Mouse (Mus musculus) hindbrain, embryonic 11.5 days (tissue): ENCODE results near the gene Dpm1. TPM values are rescaled to one million over a fixed set of nuclear protein-coding genes. Genes with fewer than 3 reads are reported as not detected.
A peak's percentile ranks its signal among the peaks of the same experiment; 100 is the strongest.

ENCODE experiments used
- ATAC-seq: fragments of 200-750 bp; cut with Nextera tagmentation; 2 replicates; pipeline ENCODE4 v1.8.0; 2017; ENCODE audit warnings: mild to moderate bottlenecking, moderate TSS enrichment, moderate library complexity; ENCODE audit not compliant: low FRiP score
- DNase-seq: peaks from one replicate; pipeline ENCODE4 v3.0.0-alpha.2; 2015; ENCODE audit warnings: low spot score
- H3K27ac ChIP-seq: fragments of 300-500 bp; sonication (generic); 2 replicates; pipeline ENCODE4 v1.5.1; 2014; ENCODE audit warnings: mild to moderate bottlenecking, low read depth, low read length
- H3K27me3 ChIP-seq: fragments of 300-500 bp; sonication (generic); 2 replicates; pipeline ENCODE4 v1.6.1; 2014; ENCODE audit warnings: mild to moderate bottlenecking, low read length, moderate library complexity, mixed read lengths; ENCODE audit not compliant: control insufficient read depth, insufficient read depth
- H3K36me3 ChIP-seq: fragments of 300-500 bp; sonication (generic); 2 replicates; pipeline ENCODE4 v1.6.1; 2014; ENCODE audit warnings: mild to moderate bottlenecking, low read length, moderate library complexity, mixed read lengths; ENCODE audit not compliant: control insufficient read depth, insufficient read depth
- H3K4me1 ChIP-seq: fragments of 300-500 bp; sonication (generic); replicated peaks from 2 replicates; pipeline ENCODE4 v1.6.1; 2014; ENCODE audit warnings: low read length, mixed read lengths; ENCODE audit not compliant: control insufficient read depth, insufficient read depth
- H3K4me2 ChIP-seq: fragments of 300-500 bp; sonication (generic); replicated peaks from 2 replicates; pipeline ENCODE4 v1.6.1; 2014; ENCODE audit warnings: mild to moderate bottlenecking, low read depth, low read length
- H3K4me3 ChIP-seq: fragments of 300-500 bp; sonication (generic); 2 replicates; pipeline ENCODE4 v1.5.1; 2014; ENCODE audit warnings: low read depth, low read length
- H3K9ac ChIP-seq: fragments of 300-500 bp; sonication (generic); 2 replicates; pipeline ENCODE4 v1.6.1; 2014; ENCODE audit warnings: low read depth, low read length
- H3K9me3 ChIP-seq: fragments of 300-500 bp; sonication (generic); 2 replicates; pipeline ENCODE4 v1.6.1; 2016; ENCODE audit warnings: low read length; ENCODE audit not compliant: control insufficient read depth
- WGBS: fragments of 180-500 bp; shearing (Covaris S2); extraction: QIAGEN DNeasy Blood & Tissue Kit; methylation state at CpG from one replicate; pipeline ENCODE4 v1.1.7; 2014; 5-methylcytosine and 5-hydroxymethylcytosine counted together
- polyA plus RNA-seq: library from polyadenylated mRNA; unstranded; fragments of >200 nt; fragmentation: Nextera tagmentation; extraction: Ambion mirVana; gene quantifications from 2 replicates; pipeline ENCODE4 v1.2.1, GENCODE M21; 2014

Gene Dpm1
- 60.4 and 65.1 TPM in 2 replicates for polyA plus RNA-seq

DNA sequence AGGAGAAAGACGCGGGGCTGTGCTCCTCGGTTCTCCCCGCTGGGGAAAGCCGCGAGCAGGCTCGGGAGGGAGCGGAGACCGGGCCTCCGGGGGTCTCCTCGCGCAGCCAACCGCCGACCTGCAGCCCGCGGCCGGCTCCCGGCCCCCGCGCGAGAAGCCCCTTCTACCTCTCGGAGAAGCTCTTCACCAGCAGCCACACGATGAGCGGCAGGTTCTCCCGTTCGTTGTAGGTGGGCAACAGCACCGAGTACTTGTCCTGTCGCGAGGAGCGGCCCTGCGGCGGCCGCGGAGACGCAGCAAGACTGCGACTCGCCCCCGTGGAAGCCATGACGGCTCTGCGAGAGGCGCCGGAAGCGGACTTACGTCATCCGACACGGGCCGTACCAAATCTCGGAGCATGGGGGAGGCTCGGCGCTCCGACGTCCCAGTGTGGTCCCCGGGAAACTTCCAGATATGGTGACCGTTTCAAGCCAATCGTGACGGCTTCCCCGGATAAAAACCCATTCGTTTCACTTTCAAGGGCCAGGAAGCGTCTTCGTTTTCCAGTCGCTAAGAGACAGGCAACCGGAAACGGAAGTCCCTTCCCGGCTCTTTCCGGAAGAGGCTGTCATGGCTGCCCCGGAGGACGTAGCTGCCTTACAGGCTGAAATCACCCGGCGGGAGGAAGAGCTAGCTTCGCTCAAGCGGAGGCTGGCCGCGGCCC lies at the start of gene Dpm1, which contains the start of the genes Gm20716 and Mocs3:
Gene Dpm1 (minus strand): TSS at position 566 of the 703 bp plus-strand sequence.
Gene Gm20716 (minus strand): TSS at position 339 of the 703 bp plus-strand sequence.
Gene Mocs3 (plus strand): TSS at position 597 of the 703 bp plus-strand sequence.
- Histone ChIP-seq H3K27me3 (no peaks in the 10 kb centered on the region), H3K9me3 (no peaks in the 10 kb centered on the region), H3K4me1 (peaks cover 10% of the 10 kb centered on the region; the same call in 1 of the 2 replicates), H3K9ac (peak within 1 kb of the TSS; percentile 74), H3K36me3 (no peaks in the 10 kb centered on the region), H3K4me2 (peak within 1 kb of the TSS; percentile 99), H3K27ac (peak within 1 kb of the TSS; percentile 75), H3K4me3 (peak within 1 kb of the TSS; percentile 100)
- peak; percentile 87 for DNase-seq
- ATAC-seq: peak; percentile 84
- under 1% methylated on average over 69 of the region's 73 CpGs for WGBS

- DNase-seq (peak; percentile 86), ATAC-seq (no peak)
- H3K4me3 ChIP-seq: no peak overlapping the region
- WGBS: 8% methylated on average over 11 of the region's 11 CpGs
- H3K4me1 ChIP-seq: no peaks in the 10 kb centered on the region
- H3K9ac ChIP-seq: no peak overlapping the region
- no peak overlapping the region for H3K27ac ChIP-seq
- H3K4me2 ChIP-seq: no peak overlapping the region
- H3K27me3 ChIP-seq: peaks cover 9% of the 10 kb centered on the region
- H3K36me3 ChIP-seq: no peaks in the 10 kb centered on the region
- H3K9me3 ChIP-seq: no peaks in the 10 kb centered on the region
Observed at GRCm38 (mm10) chr2:168274374-168274935, 44.1 kb upstream of the Dpm1 start.

DNA sequence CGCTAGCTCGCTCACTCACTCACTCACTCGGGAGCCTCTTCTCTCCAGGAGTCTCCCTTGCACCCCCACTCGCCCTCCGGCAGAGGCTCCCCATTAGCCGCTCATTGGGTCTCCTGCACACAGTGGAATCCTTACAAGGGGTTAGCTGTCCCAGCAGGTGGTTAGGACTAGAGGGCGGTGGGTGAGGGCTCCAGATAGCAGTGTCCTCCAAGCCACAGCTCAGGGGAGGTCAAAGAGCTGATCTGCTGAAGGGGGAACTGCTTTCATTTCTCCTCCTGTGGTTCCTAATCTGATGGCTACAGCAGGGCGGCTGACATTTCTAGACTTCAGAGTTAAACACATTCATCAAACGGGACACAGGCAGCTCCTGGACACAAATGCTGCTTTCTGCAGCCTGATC lies 43.0 kb upstream of the Dpm1 start:
- Histone ChIP-seq H3K4me3 (no peak overlapping the region), H3K27ac (no peak overlapping the region), H3K36me3 (no peaks in the 10 kb centered on the region), H3K4me1 (no peaks in the 10 kb centered on the region), H3K9ac (no peak overlapping the region), H3K9me3 (no peaks in the 10 kb centered on the region), H3K27me3 (peaks cover 7% of the 10 kb centered on the region), H3K4me2 (no peak overlapping the region)
- WGBS: 43% methylated on average over 9 of the region's 9 CpGs
- DNase-seq (no peak), ATAC-seq (no peak)

DNA sequence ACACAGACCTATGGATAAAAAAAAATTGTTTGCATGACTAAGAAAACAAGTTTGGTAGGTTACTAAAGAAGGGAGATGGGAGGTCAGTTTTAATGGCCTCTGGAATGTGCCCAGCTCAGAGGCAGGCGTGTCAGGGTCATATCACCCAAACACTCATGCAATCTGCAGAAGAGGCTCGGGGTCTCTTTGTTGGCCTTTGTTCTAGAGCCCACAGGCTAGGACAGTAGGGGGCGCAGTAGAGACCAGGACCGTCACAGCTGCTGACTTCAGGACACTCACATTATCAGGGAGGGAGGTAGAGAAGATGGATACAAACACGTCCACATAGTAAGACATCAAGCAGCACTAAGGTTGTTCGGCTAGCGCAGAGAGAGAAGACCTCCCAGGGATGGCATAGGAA lies 37.6 kb upstream of the Dpm1 start:
- H3K27me3 ChIP-seq: peaks cover 2% of the 10 kb centered on the region; the same call in 1 of the 2 replicates
- no peaks in the 10 kb centered on the region for H3K9me3 ChIP-seq
- H3K4me3 ChIP-seq: no peak overlapping the region
- no peak overlapping the region for H3K27ac ChIP-seq
- H3K4me2 ChIP-seq: no peak overlapping the region
- no peaks in the 10 kb centered on the region for H3K4me1 ChIP-seq
- peak; percentile 77 for DNase-seq
- no peaks in the 10 kb centered on the region for H3K36me3 ChIP-seq
- no peak overlapping the region; the same call in 1 of the 2 replicates for H3K9ac ChIP-seq
- no peak for ATAC-seq
- WGBS: 41% methylated on average over 7 of the region's 7 CpGs

DNA sequence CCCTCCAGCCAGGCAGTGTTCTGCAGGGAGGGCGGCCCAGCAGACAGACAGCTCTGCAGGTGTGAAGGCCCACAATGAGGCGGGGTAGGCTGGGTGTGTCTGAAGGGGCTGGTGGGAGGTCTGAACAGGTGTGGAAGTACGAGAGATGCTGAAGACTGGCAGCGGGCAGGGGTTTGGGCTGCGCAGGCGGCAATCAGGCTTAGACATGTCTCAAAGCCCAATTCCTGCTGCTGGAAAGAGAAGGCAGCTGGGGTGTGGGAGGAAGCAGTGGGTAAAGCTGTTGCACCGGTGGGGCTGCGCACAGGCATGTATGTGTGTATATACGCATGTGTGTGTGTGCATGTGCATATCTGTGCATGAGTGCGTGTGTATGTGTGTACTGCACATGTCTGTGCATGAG lies 30.5 kb upstream of the Dpm1 start:
- Histone ChIP-seq H3K9me3 (no peaks in the 10 kb centered on the region), H3K36me3 (no peaks in the 10 kb centered on the region), H3K4me3 (no peak overlapping the region), H3K4me2 (no peak overlapping the region), H3K9ac (no peak overlapping the region), H3K4me1 (no peaks in the 10 kb centered on the region), H3K27ac (no peak overlapping the region), H3K27me3 (no peaks in the 10 kb centered on the region)
- ATAC-seq (no peak), DNase-seq (no peak)
- 93% methylated on average over 10 of the region's 10 CpGs for WGBS

GRCm38 (mm10) chr2:168260124-168260523 lies 29.7 kb upstream of the Dpm1 start:
- DNase-seq (no peak), ATAC-seq (no peak)
- no peak overlapping the region for H3K4me3 ChIP-seq
- H3K27ac ChIP-seq: no peak overlapping the region
- no peak overlapping the region for H3K9ac ChIP-seq
- no peak overlapping the region for H3K4me2 ChIP-seq
- no peaks in the 10 kb centered on the region for H3K27me3 ChIP-seq
- WGBS: 88% methylated on average over 3 of the region's 3 CpGs
- no peaks in the 10 kb centered on the region for H3K9me3 ChIP-seq
- H3K36me3 ChIP-seq: no peaks in the 10 kb centered on the region
- H3K4me1 ChIP-seq: no peaks in the 10 kb centered on the region

DNA sequence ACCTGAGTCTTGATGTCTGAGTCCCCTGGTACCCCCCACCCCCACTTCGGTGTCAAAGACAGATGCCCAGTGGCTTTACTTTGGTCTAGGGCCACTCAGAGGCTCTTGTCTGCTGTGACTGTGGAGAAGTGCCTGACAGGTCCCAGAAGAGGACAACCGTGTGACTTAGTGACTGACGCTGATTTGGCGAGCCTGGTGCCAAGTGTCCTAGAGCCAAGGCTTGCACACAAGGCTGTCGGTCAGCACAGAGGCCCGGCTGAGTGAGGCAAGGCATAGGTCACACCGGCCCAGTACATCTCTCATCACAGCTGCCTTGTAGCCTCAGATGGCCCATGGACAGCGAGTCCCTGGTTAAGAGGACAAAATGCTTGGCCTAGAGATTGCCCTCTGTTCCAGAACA lies 28.7 kb upstream of the Dpm1 start:
- Histone ChIP-seq H3K27ac (no peak overlapping the region), H3K27me3 (no peaks in the 10 kb centered on the region), H3K36me3 (no peaks in the 10 kb centered on the region), H3K9me3 (no peaks in the 10 kb centered on the region), H3K4me3 (no peak overlapping the region), H3K4me2 (no peak overlapping the region), H3K4me1 (no peaks in the 10 kb centered on the region), H3K9ac (no peak overlapping the region)
- DNase-seq (no peak), ATAC-seq (no peak)
- whole genome bisulfite sequencing: 94% methylated on average over 8 of the region's 8 CpGs

- Histone ChIP-seq H3K36me3 (no peaks in the 10 kb centered on the region), H3K27me3 (no peaks in the 10 kb centered on the region; the same call in 1 of the 2 replicates), H3K9ac (no peak overlapping the region), H3K4me1 (no peaks in the 10 kb centered on the region), H3K4me3 (no peak overlapping the region), H3K27ac (no peak overlapping the region), H3K9me3 (no peaks in the 10 kb centered on the region), H3K4me2 (no peak overlapping the region)
- whole genome bisulfite sequencing: 84% methylated on average over 4 of the region's 4 CpGs
- no peak for DNase-seq
- ATAC-seq: no peak
Observed at GRCm38 (mm10) chr2:168257188-168257587, 26.8 kb upstream of the Dpm1 start.

DNA sequence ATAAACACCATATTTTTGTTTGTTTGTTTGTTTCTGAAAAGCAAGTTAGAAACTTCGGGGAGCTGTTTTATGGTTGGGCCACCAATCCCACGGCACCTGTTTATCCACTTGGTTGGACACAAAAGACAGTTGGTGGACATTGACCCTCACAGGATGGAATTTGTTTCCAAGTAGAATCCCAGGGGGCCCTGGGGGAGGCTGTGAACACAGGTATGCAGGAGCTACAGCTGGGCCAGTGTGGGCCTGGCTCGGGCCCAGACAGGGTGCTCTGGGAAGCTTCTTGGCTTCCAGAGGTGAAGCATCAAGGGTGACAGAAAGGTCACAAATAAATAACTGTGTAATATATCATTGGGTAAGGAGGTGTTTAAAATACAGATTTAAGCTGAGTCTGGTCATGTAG lies 26.1 kb upstream of the Dpm1 start:
- H3K4me1 ChIP-seq: no peaks in the 10 kb centered on the region
- DNase-seq (no peak), ATAC-seq (no peak)
- WGBS: 87% methylated on average over 3 of the region's 3 CpGs
- H3K27ac ChIP-seq: no peak overlapping the region
- H3K4me2 ChIP-seq: no peak overlapping the region
- no peaks in the 10 kb centered on the region; the same call in 1 of the 2 replicates for H3K27me3 ChIP-seq
- H3K9ac ChIP-seq: no peak overlapping the region
- H3K9me3 ChIP-seq: no peaks in the 10 kb centered on the region
- no peaks in the 10 kb centered on the region for H3K36me3 ChIP-seq
- no peak overlapping the region for H3K4me3 ChIP-seq
